Mouse (Mus musculus) midbrain, embryonic 13.5 days (tissue): ENCODE measurements around the gene Btnl6. TPM values are rescaled to one million over a fixed set of nuclear protein-coding genes. Genes with fewer than 3 reads are reported as not detected.
"Not testable (repeated sequence)": the region's sequence is repeated elsewhere in the genome, so short reads cannot be mapped to it uniquely, and the experiment has no call there.

Experiments used
- ATAC-seq: fragments of 200-750 bp; cut with Nextera tagmentation; 2 replicates; pipeline ENCODE4 v1.8.0; 2017; ENCODE audit warnings: mild to moderate bottlenecking, moderate TSS enrichment, moderate library complexity
- H3K27ac ChIP-seq: fragments of 300-500 bp; sonication (generic); 2 replicates; pipeline ENCODE4 v1.5.1; 2015; ENCODE audit warnings: inconsistent platforms, mild to moderate bottlenecking, moderate library complexity
- H3K27me3 ChIP-seq: fragments of 300-500 bp; sonication (generic); 2 replicates; pipeline ENCODE4 v1.6.1; 2015; ENCODE audit warnings: mild to moderate bottlenecking, inconsistent platforms
- H3K36me3 ChIP-seq: fragments of 300-500 bp; sonication (generic); 2 replicates; pipeline ENCODE4 v1.6.1; 2015; ENCODE audit warnings: mild to moderate bottlenecking, inconsistent platforms
- H3K4me1 ChIP-seq: fragments of 300-500 bp; sonication (generic); replicated peaks from 2 replicates; pipeline ENCODE4 v1.6.1; 2015; ENCODE audit warnings: inconsistent platforms
- H3K4me2 ChIP-seq: fragments of 300-500 bp; sonication (generic); replicated peaks from 2 replicates; pipeline ENCODE4 v1.6.1; 2015; ENCODE audit warnings: moderate library complexity, mild to moderate bottlenecking, inconsistent platforms
- H3K4me3 ChIP-seq: fragments of 300-500 bp; sonication (generic); replicated peaks from 2 replicates; pipeline ENCODE4 v1.5.1; 2015; ENCODE audit warnings: mild to moderate bottlenecking, inconsistent platforms
- H3K9ac ChIP-seq: fragments of 300-500 bp; sonication (generic); replicated peaks from 2 replicates; pipeline ENCODE4 v1.6.1; 2015; ENCODE audit warnings: mild to moderate bottlenecking, inconsistent platforms
- H3K9me3 ChIP-seq: fragments of 300-500 bp; sonication (generic); 2 replicates; pipeline ENCODE4 v1.6.1; 2016; ENCODE audit warnings: mild to moderate bottlenecking, inconsistent platforms
- WGBS: fragments of 180-500 bp; shearing (Covaris S2); methylation state at CpG from one replicate; pipeline ENCODE4 v1.1.7; 2015; 5-methylcytosine and 5-hydroxymethylcytosine counted together
- polyA plus RNA-seq: library from polyadenylated mRNA; unstranded; fragments of >200 nt; fragmentation: Nextera tagmentation; extraction: Ambion mirVana; gene quantifications from 2 replicates; pipeline ENCODE4 v1.2.1, GENCODE M21; 2015

The Btnl6 gene
- polyA plus RNA-seq, 1 experiment from 2014 or later = not detected

- H3K9me3 ChIP-seq = no peaks in the 10 kb centered on the region
- no peaks in the 10 kb centered on the region for H3K27me3 ChIP-seq
- 90% methylated on average over 1 of the region's 2 CpGs for WGBS
- H3K4me1 ChIP-seq = no peaks in the 10 kb centered on the region
- H3K9ac ChIP-seq = no peak overlapping the region
- ATAC-seq = no peak
- no peaks in the 10 kb centered on the region for H3K36me3 ChIP-seq
- no peak overlapping the region for H3K4me3 ChIP-seq
- H3K27ac ChIP-seq = no peak overlapping the region
- H3K4me2 ChIP-seq = no peak overlapping the region
These were observed 20.6 kb downstream of the Btnl6 start for GRCm38 (mm10) chr17:34496539-34496938.

- not testable (repeated sequence) for H3K27me3 ChIP-seq, H3K4me3 ChIP-seq, H3K9me3 ChIP-seq, H3K4me1 ChIP-seq, H3K27ac ChIP-seq, H3K36me3 ChIP-seq, H3K4me2 ChIP-seq, H3K9ac ChIP-seq, ATAC-seq
- 90% methylated on average over 2 of the region's 2 CpGs for WGBS
These were observed 22.0 kb downstream of the Btnl6 start for GRCm38 (mm10) chr17:34495156-34495555.

- Histone ChIP-seq H3K4me1 (no peaks in the 10 kb centered on the region), H3K9ac (no peak overlapping the region), H3K9me3 (no peaks in the 10 kb centered on the region), H3K4me2 (no peak overlapping the region), H3K36me3 (no peaks in the 10 kb centered on the region), H3K27me3 (no peaks in the 10 kb centered on the region), H3K27ac (no peak overlapping the region), H3K4me3 (no peak overlapping the region)
- ATAC-seq = no peak
These were observed 24.4 kb downstream of the Btnl6 start for GRCm38 (mm10) chr17:34492796-34493195.

- WGBS = 91% methylated on average over 5 of the region's 5 CpGs
- H3K4me3 ChIP-seq, H3K27me3 ChIP-seq, H3K9ac ChIP-seq, H3K36me3 ChIP-seq, H3K9me3 ChIP-seq, H3K27ac ChIP-seq, H3K4me1 ChIP-seq, H3K4me2 ChIP-seq, ATAC-seq: not testable (repeated sequence)
These were observed 39.7 kb downstream of the Btnl6 start, which contains the start of gene Btnl4 for GRCm38 (mm10) chr17:34477238-34478013. Gene Btnl4, minus strand, starts transcription at chr17:34477318.

GRCm38 (mm10) chr17:34476427-34476826 lies 40.7 kb downstream of the Btnl6 start:
- Histone ChIP-seq H3K9me3 (no peaks in the 10 kb centered on the region), H3K4me3 (no peak overlapping the region), H3K4me2 (no peak overlapping the region), H3K27ac (no peak overlapping the region), H3K27me3 (no peaks in the 10 kb centered on the region), H3K9ac (no peak overlapping the region), H3K4me1 (no peaks in the 10 kb centered on the region), H3K36me3 (no peaks in the 10 kb centered on the region)
- 85% methylated on average over 1 of the region's 2 CpGs for WGBS
- ATAC-seq = no peak

- no peaks in the 10 kb centered on the region for H3K4me1 ChIP-seq
- H3K36me3 ChIP-seq = no peaks in the 10 kb centered on the region
- H3K9me3 ChIP-seq = no peaks in the 10 kb centered on the region
- no peak overlapping the region for H3K4me3 ChIP-seq
- H3K27me3 ChIP-seq = no peaks in the 10 kb centered on the region
- H3K4me2 ChIP-seq = no peak overlapping the region
- H3K27ac ChIP-seq = no peak overlapping the region
- ATAC-seq = no peak
- WGBS = 82% methylated on average over 3 of the region's 3 CpGs
- no peak overlapping the region for H3K9ac ChIP-seq
These were observed 42.1 kb downstream of the Btnl6 start for GRCm38 (mm10) chr17:34475060-34475459.

- H3K27me3 ChIP-seq = no peaks in the 10 kb centered on the region
- no peak overlapping the region for H3K9ac ChIP-seq
- no peak overlapping the region for H3K4me2 ChIP-seq
- no peak overlapping the region for H3K4me3 ChIP-seq
- WGBS = 93% methylated on average over 2 of the region's 2 CpGs
- no peak overlapping the region for H3K27ac ChIP-seq
- ATAC-seq = no peak
- H3K4me1 ChIP-seq = no peaks in the 10 kb centered on the region
- H3K36me3 ChIP-seq = no peaks in the 10 kb centered on the region
- no peaks in the 10 kb centered on the region for H3K9me3 ChIP-seq
These were observed 46.7 kb downstream of the Btnl6 start for GRCm38 (mm10) chr17:34470491-34470890.

- not testable (repeated sequence) for H3K9ac ChIP-seq, H3K4me3 ChIP-seq, H3K9me3 ChIP-seq, H3K27me3 ChIP-seq, H3K27ac ChIP-seq, H3K36me3 ChIP-seq, H3K4me1 ChIP-seq, H3K4me2 ChIP-seq, ATAC-seq
These were observed 51.2 kb downstream of the Btnl6 start for GRCm38 (mm10) chr17:34465906-34466305.

GRCm38 (mm10) chr17:34459255-34459654 lies 57.9 kb downstream of the Btnl6 start:
- H3K27me3 ChIP-seq = no peaks in the 10 kb centered on the region
- no peaks in the 10 kb centered on the region for H3K9me3 ChIP-seq
- H3K9ac ChIP-seq = no peak overlapping the region
- no peak overlapping the region for H3K27ac ChIP-seq
- H3K4me1 ChIP-seq = no peaks in the 10 kb centered on the region
- no peak for ATAC-seq
- no peak overlapping the region for H3K4me2 ChIP-seq
- WGBS = 82% methylated on average over 3 of the region's 3 CpGs
- no peak overlapping the region for H3K4me3 ChIP-seq
- no peaks in the 10 kb centered on the region for H3K36me3 ChIP-seq

Other genes with a start within 250 kb of the Btnl6 start
- 0.28 and 0.41 TPM in 2 replicates for gene H2-Aa, start 229.5 kb downstream of the Btnl6 start, polyA plus RNA-seq
- 1.7 and 2.1 TPM in 2 replicates for gene H2-Eb1, start 211.5 kb downstream of the Btnl6 start, polyA plus RNA-seq
- 0.12 TPM in 1 of 2 replicates, not detected in the other for gene H2-Eb2, start 191.7 kb downstream of the Btnl6 start, polyA plus RNA-seq
- gene Btnl2, start 162.5 kb downstream of the Btnl6 start, polyA plus RNA-seq = not detected in 2 replicates
- gene Btnl1, start 140.2 kb downstream of the Btnl6 start, polyA plus RNA-seq = not detected in 2 replicates
- 4.6 and 5.6 TPM in 2 replicates for gene BC051142, start 118.5 kb downstream of the Btnl6 start, polyA plus RNA-seq
- not detected in 2 replicates for gene Btnl4, start 40.0 kb downstream of the Btnl6 start, polyA plus RNA-seq
- gene Notch4, start 46.9 kb upstream of the Btnl6 start, polyA plus RNA-seq = 8.9 and 9.1 TPM in 2 replicates
- 2.8 and 3.4 TPM in 2 replicates for gene Gpsm3, start 72.5 kb upstream of the Btnl6 start, polyA plus RNA-seq
- 13.3 and 15.3 TPM in 2 replicates for gene Pbx2, start 73.9 kb upstream of the Btnl6 start, polyA plus RNA-seq
- gene Ager, start 80.5 kb upstream of the Btnl6 start, polyA plus RNA-seq = 1.5 and 2.2 TPM in 2 replicates
- gene Rnf5, start 86.3 kb upstream of the Btnl6 start, polyA plus RNA-seq = 324 and 337 TPM in 2 replicates
- gene Agpat1, start 86.9 kb upstream of the Btnl6 start, polyA plus RNA-seq = 86.0 and 100 TPM in 2 replicates
- 6.8 and 8.6 TPM in 2 replicates for gene Egfl8, start 98.6 kb upstream of the Btnl6 start, polyA plus RNA-seq
- 22.3 and 23.3 TPM in 2 replicates for gene Ppt2, start 111.2 kb upstream of the Btnl6 start, polyA plus RNA-seq
- 7.4 and 7.5 TPM in 2 replicates for gene Prrt1, start 112.2 kb upstream of the Btnl6 start, polyA plus RNA-seq
- 17.0 and 18.9 TPM in 2 replicates for gene Fkbpl, start 127.4 kb upstream of the Btnl6 start, polyA plus RNA-seq
- gene Atf6b, start 129.8 kb upstream of the Btnl6 start, polyA plus RNA-seq = 118 and 122 TPM in 2 replicates
- 0.08 and 0.10 TPM in 2 replicates for gene Tnxb, start 153.2 kb upstream of the Btnl6 start, polyA plus RNA-seq
- not detected in 2 replicates for gene C4b, start 226.5 kb upstream of the Btnl6 start, polyA plus RNA-seq